Mouse (Mus musculus): Measurements from ENCODE around the gene Satl1.

The Satl1 gene

DNA sequence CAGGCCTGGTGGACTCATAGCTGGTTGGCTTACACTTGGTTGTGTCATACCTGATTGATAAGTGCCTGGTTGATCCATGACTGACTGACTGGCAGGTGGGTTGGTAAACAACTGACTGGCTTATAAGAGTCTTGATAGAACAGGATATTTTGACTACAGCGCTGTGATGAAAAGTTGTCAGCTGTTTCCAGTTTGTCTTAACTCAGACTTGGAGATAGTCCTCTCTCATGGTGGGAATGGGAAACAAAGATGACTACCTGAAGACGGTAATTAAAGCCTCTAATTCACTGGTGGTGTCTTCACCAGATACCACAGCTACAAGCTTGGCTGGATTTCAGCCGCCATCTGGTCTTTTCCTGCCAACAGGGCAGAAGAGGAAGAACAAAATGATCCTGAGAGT lies at the start of gene Satl1:
TSS of gene Satl1 (minus strand) at position 101 of the 400 bp plus-strand sequence.
- no peak for DNase-seq (ENCODE audit: low spot score in 2 of 2)

- no peak for DNase-seq (ENCODE audit: low spot score in 2 of 2)
Measured at GRCm38 (mm10) chrX:112438064-112438463, 31.5 kb upstream of the Satl1 start.

- no peak for DNase-seq (ENCODE audit: low spot score in 2 of 2)
Measured at GRCm38 (mm10) chrX:112437580-112437979, 31.0 kb upstream of the Satl1 start.

- DNase-seq (ENCODE audit: low spot score in 2 of 2): peak in 1 of 2 experiments; percentile 20
Measured at GRCm38 (mm10) chrX:112422998-112423397, 16.4 kb upstream of the Satl1 start.

DNA sequence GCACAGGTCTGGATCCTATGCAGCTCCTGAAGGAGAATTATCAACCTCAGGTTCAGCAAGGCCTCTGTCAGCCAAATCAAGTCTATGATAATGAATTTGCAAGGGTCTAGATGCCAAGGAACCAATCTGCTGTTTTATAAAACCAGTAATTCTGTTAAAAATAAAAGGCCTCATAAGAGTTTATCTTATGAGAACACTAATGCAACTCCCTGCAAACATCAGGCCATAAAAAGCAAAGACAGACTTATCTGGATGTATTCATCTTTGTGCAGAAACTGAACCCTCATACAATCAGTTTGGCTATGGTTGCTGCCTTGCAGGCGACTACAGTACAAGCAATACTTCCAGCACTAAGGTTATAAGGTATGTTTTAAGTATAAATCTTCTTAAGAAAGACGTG lies 5.7 kb upstream of the Satl1 start:
- no peak for DNase-seq (ENCODE audit: low spot score in 2 of 2)

DNA sequence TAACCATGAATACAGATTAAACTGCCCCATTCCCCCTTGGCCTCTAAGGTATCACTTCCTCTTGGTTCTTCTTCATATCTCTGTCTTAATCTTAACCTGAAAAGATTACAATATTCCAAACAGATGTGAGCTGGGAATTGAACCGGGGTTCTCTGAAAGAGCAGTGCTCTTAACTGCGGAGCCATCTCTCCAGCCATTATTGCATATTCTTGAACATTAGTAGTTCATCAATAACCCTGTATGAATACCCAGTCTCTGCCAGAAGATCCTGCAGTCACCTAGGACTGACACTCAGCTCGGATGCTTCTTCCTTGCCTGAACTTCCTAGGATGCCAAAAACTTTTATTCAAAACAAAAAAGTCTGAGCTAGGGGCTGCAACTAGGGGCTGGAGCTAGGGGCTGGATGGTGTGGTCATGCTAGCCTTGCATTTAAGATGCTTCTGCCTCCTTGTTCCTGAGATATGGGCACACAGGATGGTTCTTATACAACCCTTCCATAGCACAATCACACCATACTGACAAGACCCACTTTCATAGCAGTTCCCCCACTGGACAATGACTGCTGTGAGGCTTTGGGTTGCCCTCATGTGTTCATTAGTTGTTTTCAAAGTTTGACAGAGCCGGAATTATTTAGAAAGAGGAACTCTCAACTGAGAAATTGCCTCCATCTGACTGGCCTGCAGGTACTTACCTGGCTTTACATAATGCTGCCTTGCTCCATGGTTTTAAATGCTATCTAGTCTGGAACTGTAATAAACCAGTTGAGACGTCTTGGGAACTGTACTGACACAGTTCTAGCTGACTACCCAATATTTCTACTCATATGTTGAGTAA lies 35.8 kb downstream of the Satl1 start:
- DNase-seq (ENCODE audit: low spot score in 2 of 2): peak; percentile 14 to 23

GRCm38 (mm10) chrX:112368426-112368825 lies 38.2 kb downstream of the Satl1 start:
- no peak for DNase-seq (ENCODE audit: low spot score in 2 of 2)

- DNase-seq (ENCODE audit: low spot score in 2 of 2): no peak
Measured at GRCm38 (mm10) chrX:112348395-112348791, 58.2 kb downstream of the Satl1 start.

- DNase-seq (ENCODE audit: low spot score in 2 of 2): no peak
Measured at GRCm38 (mm10) chrX:112347467-112348394, 58.8 kb downstream of the Satl1 start.

- DNase-seq (ENCODE audit: low spot score in 2 of 2): no peak
Measured at GRCm38 (mm10) chrX:112339486-112339885, 67.1 kb downstream of the Satl1 start.

All from cerebellum, postnatal 4 days (tissue).